Mouse (Mus musculus): ENCODE results near the gene Reps2.

GRCm38 (mm10) chrX:162442970-162443369 lies 200.5 kb downstream of the Reps2 start:
- TF ChIP-seq CTCF (IDR thresholded peaks at IDR 0.05; ENCODE audit: low read depth) (no peak), EP300 (IDR thresholded peaks at IDR 0.05; ENCODE audit: low read depth) (no peak)

Measured in heart, postnatal 0 days (tissue).